Mouse (Mus musculus) CD8-positive naive resting alpha-beta T cell, adult 2 months (primary cell): ENCODE data around the gene Sele.

Source experiments
- DNase-seq, 2 experiments: peaks; one replicate each; pipeline ENCODE4 v3.0.0; 2022; ENCODE audit warnings: low read depth in 2 of 2, low spot score in 2 of 2

Gene Sele

DNA sequence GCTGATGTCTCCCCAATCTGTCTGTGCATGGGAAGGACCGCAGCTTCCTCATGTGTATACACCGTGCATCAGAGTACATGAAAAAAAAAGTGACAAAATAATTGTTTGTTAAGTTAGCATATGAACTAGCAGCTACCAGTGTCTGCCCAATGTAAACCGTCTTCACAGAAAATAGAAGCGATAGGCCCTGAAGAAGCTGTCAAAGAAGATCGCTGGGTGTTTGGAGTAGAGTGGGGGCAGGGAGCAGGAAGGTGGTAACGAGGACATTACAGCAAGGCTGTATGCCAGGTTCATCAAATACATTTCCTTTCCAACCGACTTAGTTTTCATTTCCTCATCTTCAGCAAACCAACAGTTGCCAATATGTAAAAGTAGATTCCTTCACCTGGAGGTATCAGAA, 23.1 kb downstream of the Sele start:
- peak in 1 of 2 experiments; percentile 43 for DNase-seq

DNA sequence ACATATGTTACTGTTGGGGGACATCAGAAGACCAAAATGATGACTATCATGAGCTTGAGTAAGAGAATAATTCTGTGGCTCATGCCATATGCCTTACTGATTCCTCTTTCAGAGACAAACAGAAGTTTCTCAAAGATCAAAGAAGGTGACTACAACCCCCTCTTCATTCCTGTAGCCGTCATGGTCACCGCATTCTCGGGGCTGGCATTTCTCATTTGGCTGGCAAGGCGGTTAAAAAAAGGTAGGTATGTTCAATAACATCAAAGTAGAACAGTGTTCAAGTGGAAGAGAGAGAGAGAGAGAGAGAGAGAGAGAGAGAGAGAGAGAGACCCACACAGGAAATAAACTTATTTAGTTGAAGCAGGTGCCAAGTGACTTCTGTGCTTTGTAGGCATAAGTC, 24.0 kb downstream of the Sele start:
- peak; percentile 55 to 56 for DNase-seq

DNA sequence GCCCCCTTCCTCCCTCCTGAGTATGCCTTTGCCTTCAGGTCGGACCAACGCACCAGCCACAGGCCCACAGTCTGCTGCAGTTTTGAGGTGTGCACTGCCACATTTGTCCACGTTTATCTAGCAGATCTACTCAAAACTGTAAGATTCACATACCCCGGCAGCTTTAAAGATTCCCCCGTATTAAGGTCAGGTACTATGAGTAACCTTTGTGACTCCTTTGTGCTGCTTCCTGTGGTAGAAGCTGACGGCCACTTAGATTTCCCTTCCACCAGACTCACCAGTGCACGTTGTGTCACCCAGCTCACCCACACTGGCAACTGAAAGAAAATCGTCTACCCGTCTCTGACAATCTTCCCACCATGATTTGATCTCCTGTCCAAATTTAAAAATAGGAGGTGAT, 25.1 kb downstream of the Sele start:
- no peak for DNase-seq

DNA sequence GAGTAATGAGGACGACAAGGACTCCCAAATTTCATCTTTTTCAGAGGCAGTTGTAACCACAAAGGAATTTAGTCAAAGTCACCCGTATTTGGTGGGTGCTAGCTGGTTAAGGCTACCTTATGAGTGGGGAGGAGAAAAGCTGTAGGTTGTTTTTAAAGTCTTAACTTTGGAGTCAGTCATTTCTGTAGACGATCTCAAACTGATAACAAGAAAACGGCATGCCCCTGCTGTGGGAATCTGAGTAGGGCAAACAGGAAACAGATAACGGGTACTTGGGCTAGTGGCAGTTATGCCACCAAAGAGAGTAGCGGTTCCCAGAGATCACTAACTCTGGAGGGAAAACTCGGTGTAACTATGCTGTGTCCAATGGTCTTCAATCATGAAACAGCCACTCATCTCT, 25.8 kb downstream of the Sele start:
- DNase-seq, result no peak

DNA sequence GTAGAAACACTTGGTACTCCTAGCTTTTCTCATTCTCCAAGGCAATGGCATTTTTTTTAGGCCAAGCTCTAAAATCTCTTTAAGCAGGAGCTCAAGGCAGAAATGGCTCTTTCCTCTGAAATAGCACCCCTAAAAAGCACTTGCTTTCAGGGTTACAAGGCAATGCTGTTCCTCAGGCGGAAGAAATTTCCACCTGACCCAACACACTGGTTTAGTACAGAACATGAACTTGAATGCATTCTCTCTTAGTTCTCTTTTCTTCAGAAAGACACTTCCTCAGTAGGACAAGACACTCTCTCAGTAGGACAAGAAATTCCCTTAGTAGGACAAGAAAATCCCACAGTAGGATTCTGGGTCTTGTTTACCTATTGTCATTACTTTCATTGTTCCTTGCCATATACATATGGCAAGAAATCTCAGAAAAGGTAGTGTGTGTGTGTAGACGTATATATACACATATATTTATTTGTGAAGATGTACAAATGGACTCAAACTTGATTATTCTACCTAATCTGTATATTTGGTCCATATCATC, 26.6 kb downstream of the Sele start:
- no peak for DNase-seq

DNA sequence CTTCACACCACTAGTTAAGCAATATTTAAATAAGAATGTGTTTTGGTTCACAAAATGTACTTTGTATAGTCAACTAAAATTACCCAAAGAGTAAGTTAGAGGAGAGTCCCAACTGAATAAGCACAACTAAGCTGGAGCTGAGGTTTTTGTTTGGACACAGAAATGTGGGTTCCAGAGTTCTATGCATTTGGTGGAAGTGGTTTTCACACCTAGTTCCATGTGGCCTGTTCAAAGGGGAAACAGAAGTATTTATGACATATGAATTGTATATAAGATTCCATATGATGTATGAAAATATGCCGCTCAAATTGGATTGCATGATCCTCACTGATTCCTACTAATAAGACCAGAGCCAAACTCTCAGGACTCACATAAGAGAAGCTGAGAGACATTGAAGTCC, 27.4 kb downstream of the Sele start:
- DNase-seq, result no peak

DNA sequence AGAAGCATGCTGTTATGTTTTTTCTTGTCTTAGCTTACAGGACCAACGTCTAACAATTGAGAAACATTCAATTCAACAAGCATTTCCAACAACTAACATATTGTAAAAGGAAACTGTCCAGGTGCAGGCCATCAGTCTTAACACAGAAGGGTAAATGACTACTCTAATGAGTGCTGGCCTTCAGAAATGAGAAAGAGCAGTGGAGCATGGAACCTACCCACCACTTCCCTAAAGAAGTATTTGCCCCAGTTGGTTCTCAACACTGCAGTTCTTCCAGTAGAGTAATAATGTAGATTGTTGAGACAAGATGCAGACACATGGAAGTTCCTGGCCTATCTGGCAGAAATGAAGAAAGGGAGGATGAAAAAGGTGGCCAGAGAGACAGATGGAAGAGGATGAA, 28.4 kb downstream of the Sele start:
- DNase-seq, result no peak

DNA sequence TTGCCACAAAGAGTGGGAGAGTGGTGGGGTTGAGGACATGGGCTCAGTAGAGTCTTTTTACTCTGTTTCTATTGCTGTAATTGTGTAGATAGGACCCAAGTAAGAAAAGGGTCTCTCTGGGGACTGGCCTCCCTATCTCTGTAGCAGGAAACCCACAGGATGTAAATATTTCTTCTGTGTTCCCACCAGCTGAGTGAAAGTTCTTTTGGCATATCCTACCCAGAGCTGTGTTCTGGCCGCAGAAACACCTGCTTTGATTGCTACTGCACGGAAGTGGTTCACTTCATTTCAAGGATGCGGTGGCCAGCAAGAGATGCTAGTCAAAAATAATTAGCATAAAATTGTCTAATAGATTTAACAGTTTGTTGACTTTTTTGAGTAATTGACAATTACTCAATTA, 29.0 kb downstream of the Sele start:
- DNase-seq, result peak in 1 of 2 experiments; percentile 58

DNA sequence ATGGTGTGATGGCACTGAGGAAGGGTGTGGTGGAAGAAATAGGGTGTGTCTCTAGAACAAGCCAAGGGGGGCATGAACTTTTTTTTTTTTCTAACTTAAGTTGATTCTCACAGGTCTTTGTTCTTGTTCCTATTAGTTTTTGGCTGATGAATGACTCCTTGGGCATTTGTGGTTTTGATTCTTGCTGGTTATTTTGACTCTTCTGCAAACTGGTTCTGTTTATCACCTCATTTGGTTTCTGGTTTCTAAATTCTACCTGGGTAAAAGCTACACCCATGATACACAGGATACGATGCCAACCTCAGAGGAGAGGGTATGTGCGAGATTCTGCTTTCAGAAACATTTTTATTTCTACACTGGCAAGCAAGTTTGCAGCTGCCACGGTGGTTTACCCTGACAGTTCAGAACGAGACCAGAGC, 30.3 kb downstream of the Sele start:
- peak; percentile 51 to 65 for DNase-seq

DNA sequence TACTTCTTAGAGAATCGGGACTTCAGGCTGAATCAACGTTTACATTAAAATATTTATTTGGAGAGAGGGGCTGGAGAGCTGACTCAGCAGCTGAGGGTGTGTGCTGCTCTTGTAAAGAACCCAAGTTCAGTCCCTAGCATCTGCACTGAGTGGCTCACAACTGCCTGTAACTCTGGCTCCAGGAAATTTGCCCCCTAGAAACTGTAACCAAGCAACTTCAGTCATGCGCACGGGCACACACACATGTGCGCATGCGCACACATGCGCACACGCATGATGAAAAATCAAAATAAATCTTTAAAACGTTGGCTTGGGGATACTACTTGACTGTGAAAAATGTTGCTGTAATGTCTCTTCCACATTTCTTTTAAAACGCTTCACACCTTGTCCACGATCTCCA, 31.1 kb downstream of the Sele start:
- DNase-seq, result no peak

DNA sequence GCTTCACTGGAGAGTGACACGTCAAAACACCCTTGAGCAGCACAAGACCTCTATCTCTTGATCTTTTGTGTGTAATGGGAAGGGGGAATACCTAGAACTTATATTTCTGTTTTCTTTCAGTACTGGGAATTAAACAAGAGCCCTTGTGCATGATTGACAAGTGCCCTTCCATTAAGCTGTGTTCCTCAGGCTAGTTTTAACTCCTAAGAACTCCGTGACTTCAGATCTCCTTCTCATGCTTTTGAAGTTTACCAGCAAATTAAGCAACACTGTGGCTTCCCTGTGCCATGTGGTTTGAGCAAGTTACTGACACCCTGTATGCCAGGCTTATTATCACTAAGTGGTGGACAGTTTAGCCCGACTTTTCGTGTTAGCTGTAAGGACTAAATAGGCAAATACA, 35.0 kb downstream of the Sele start:
- no peak for DNase-seq

DNA sequence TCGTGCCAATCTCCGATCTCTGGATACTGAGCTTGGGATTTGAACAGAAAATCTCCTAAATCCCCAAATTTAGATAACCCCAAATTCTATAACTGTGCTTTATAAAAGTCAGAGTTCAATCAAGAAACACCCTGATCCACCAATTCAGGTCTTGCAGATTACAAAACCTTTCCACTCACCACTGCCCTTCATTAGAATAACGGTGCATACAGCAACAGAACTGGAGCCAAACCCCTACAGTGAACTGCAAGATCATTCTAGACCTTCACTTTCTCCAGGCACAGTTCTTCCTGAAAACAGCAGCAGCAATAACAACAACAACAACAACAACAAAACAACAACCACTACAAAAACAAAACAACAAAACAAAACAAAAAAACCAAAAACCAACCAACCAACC, 38.8 kb downstream of the Sele start:
- DNase-seq, result no peak

DNA sequence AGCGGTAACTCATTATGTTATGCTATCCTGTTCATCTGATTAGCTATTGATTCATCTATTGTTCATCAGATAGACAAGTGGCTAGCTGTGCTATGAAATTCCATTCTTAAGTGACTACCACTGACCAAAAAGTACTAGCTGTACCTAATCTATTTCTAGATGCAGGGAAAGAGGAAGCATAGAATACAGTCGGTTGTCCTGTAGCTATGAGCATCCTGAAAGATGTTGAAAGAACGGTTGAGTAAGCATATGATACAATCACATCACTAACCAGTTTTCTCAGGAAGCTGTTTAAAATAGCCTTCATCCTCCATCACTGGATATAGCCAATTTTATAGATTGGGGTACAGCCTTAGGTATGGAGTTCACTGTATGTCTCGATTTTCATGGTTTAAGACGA, 39.8 kb downstream of the Sele start:
- DNase-seq, result no peak

DNA sequence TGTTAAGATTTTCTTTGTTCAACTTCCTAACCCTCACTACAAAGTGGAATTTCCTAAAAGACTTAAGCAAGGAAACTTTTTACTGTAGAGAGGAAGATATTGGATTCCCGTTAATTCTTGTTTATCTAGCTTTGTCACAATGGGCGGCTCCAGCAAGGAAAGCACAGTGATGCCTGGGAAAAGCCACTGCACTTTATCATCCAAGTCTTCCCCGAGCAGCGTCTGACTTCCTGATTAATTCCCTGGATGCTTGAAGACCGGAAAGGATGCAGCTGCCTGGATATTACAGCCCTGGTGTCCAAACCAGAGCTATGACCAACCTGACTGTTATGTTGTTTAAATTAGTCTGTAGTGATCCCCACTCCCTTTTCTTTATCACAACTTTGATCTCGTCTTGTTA, 48.7 kb downstream of the Sele start:
- DNase-seq, result no peak

DNA sequence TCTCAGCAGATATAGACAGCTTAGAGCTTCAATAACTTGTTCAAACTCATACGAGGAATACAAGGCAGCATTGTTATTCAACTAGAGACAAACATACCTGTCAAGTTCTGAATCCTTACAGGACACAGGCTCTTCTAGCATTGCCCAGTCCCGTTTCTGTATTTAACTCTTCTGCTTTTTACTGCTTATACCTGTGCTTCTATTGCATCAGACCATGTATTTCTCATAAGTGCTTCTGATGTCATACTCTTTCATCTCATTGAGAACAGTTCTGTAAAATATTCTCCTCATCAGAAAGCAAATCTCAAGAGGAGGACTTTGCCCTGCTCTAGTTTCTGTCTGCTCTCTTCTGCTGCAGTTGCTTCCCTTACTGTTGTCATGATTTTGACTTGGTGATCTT, 49.9 kb downstream of the Sele start:
- DNase-seq, result no peak

DNA sequence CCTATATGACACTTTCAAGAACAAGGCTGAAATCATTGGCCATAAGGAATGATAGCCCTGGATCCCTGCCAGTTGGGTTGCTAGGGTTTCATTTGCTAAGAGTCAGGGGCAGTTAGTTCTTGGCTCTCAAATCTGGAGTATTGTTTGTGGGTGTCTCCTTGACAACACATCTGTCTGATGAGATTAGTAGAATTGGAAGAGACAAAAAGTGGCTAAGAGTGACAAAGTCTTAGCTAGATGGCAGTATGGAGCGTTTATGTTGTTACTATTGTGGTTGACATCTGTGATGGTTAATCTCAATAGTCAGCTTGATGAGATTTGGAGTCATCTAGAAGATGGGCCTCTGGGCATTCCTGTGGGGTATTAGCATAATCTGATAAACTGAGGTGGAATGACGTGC, 50.3 kb downstream of the Sele start:
- DNase-seq, result peak in 1 of 2 experiments; percentile 18
